Mouse (Mus musculus): ENCODE measurements around the gene Atg3.

Gene Atg3

GRCm38 (mm10) chr16:45204859-45205670 lies 46.5 kb downstream of the Atg3 start:
- DNase-seq: no peak

- no peak for DNase-seq
Observed at GRCm38 (mm10) chr16:45222016-45222415, 63.4 kb downstream of the Atg3 start.

- DNase-seq: no peak
Observed at GRCm38 (mm10) chr16:45222771-45223170, 64.2 kb downstream of the Atg3 start.

GRCm38 (mm10) chr16:45223648-45224388 lies 65.2 kb downstream of the Atg3 start, which contains the start of gene Btla:
Btla (plus strand) TSS chr16:45224315.
- DNase-seq: no peak

GRCm38 (mm10) chr16:45224431-45225008 lies 65.9 kb downstream of the Atg3 start:
- DNase-seq: no peak

GRCm38 (mm10) chr16:45227002-45227401 lies 68.4 kb downstream of the Atg3 start:
- DNase-seq: no peak

GRCm38 (mm10) chr16:45231296-45231695 lies 72.7 kb downstream of the Atg3 start:
- no peak for DNase-seq

- DNase-seq: no peak
Observed at GRCm38 (mm10) chr16:45233007-45233406, 74.4 kb downstream of the Atg3 start.
